Mouse (Mus musculus): ENCODE results near the gene Tmem98.

DNA sequence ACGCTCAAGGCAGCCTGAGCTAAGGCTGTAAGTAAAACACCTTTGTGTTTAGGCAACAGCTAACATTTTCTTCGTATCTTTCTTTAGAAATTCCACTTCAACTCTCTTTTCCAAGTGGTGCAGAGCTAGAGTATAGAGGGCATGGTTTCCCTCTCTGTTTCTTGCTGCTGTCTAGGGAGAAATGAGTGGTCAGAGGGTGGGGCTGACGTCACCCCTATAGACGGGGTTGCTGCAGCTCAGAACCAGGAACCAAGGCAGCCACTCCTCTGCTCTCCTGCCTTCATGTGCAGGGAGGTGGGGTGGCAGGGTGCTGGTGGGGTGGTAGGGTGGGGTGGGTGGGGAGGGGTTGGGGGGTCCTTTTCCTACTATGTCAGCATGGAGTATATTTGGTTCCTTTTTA lies 25.9 kb downstream of the Tmem98 start:
- TF ChIP-seq CTCF (IDR thresholded peaks at IDR 0.05; ENCODE audit: low read depth) (no peak), EP300 (optimal IDR thresholded peaks at IDR 0.05) (no peak)
